Mouse (Mus musculus): ENCODE data around the gene Xxylt1.

DNA sequence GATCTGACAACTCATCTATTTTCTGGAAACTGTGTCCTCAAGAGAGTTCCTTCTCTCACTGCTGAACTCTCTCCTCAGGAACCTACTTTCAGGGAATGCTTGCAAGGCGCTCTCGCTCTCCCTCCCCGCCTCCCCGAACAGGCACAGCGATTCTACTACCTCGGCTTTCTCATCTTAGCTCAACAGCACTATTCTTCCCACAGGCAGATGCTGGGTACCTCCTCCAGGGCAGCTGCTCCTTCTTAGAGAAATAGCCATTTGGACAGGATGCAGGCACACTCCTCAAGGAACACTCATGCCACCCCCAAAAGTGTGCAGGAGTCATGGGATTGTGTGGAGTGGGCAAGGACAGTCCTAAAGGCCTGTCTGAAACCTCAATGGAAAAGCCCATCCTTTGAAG, 97.5 kb downstream of the Xxylt1 start:
- TF ChIP-seq FLI1 (IDR thresholded peaks at IDR 0.05; ENCODE audit: low read length) = no peak
- no peak for TF ChIP-seq GATA1 (IDR thresholded peaks at IDR 0.05; ENCODE audit: borderline replicate concordance, low read length)

Measured in megakaryocyte, embryonic 14.5 days (primary cell).